Mouse (Mus musculus) neural tube, embryonic 14.5 days (tissue): ENCODE data around the gene Art3. TPM values are rescaled to one million over a fixed set of nuclear protein-coding genes. Genes with fewer than 3 reads are reported as not detected.

Experiments used
- ATAC-seq: fragments of 200-750 bp; cut with Nextera tagmentation; 2 replicates; pipeline ENCODE4 v1.8.0; 2017; ENCODE audit warnings: low read depth, mild to moderate bottlenecking, moderate TSS enrichment, moderate library complexity
- H3K27ac ChIP-seq: fragments of 300-500 bp; sonication (generic); 2 replicates; pipeline ENCODE4 v1.5.1; 2014; ENCODE audit warnings: low read depth, mild to moderate bottlenecking, control low read depth, low read length, moderate library complexity, mixed read lengths
- H3K27me3 ChIP-seq: fragments of 300-500 bp; sonication (generic); 2 replicates; pipeline ENCODE4 v1.6.1; 2014; ENCODE audit warnings: low read length; ENCODE audit not compliant: control insufficient read depth, insufficient read depth
- H3K36me3 ChIP-seq: fragments of 300-500 bp; sonication (generic); 2 replicates; pipeline ENCODE4 v1.6.1; 2014; ENCODE audit warnings: low read length, mixed read lengths; ENCODE audit not compliant: control insufficient read depth, insufficient read depth
- H3K4me1 ChIP-seq: fragments of 300-500 bp; sonication (generic); 2 replicates; pipeline ENCODE4 v1.6.1; 2014; ENCODE audit warnings: low read length; ENCODE audit not compliant: control insufficient read depth, insufficient read depth
- H3K4me2 ChIP-seq: fragments of 300-500 bp; sonication (generic); 2 replicates; pipeline ENCODE4 v1.6.1; 2014; ENCODE audit warnings: mild to moderate bottlenecking, low read depth, low read length, control low read depth
- H3K4me3 ChIP-seq: fragments of 300-500 bp; sonication (generic); 2 replicates; pipeline ENCODE4 v1.5.1; 2014; ENCODE audit warnings: low read depth, low read length, control low read depth, mixed read lengths
- H3K9ac ChIP-seq: fragments of 300-500 bp; sonication (generic); replicated peaks from 2 replicates; pipeline ENCODE4 v1.6.1; 2014; ENCODE audit warnings: low read depth, mild to moderate bottlenecking, control low read depth, low read length, mixed read lengths
- H3K9me3 ChIP-seq: fragments of 300-500 bp; sonication (generic); 2 replicates; pipeline ENCODE4 v1.6.1; 2016; ENCODE audit warnings: low read length; ENCODE audit not compliant: control insufficient read depth
- WGBS: fragments of 180-500 bp; shearing (Covaris S2); extraction: QIAGEN DNeasy Blood & Tissue Kit; methylation state at CpG from one replicate; pipeline ENCODE4 v1.1.7; 2014; 5-methylcytosine and 5-hydroxymethylcytosine counted together
- polyA plus RNA-seq: library from polyadenylated mRNA; unstranded; fragments of >200 nt; fragmentation: Nextera tagmentation; extraction: Ambion mirVana; gene quantifications from 2 replicates; pipeline ENCODE4 v1.2.1, GENCODE M21; 2014

Art3 gene
- polyA plus RNA-seq, 1 experiment from 2014 or later, result 6.0 TPM

DNA sequence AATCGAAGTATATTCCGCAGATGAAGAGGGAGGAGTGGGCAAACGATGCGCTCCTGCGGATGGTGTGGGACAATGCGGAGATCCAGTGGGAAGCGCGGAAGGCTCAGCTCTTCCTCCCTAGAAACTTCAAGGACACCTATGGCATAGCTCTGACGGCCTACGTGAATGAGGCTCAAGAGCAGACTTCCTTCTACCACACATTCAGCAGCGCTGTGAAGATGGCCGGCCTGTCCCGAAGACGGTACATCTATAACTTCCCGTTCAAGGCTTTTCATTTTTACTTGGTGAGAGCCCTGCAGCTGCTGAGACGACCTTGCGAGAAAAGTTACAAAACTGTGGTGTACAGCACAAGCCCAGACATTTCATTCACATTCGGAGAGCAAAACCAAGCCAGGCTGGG is 60.9 kb downstream of the Art3 start:
- no peaks in the 10 kb centered on the region for H3K36me3 ChIP-seq
- no peak overlapping the region for H3K9ac ChIP-seq
- H3K27me3 ChIP-seq, result 0 out of 2 replicates have a peak, but pooled peaks cover 3% of the 10 kb centered on the region
- peak overlapping the region; percentile 23; the same call in 1 of the 2 replicates for H3K4me2 ChIP-seq
- no peak overlapping the region for H3K27ac ChIP-seq
- H3K9me3 ChIP-seq, result no peaks in the 10 kb centered on the region
- ATAC-seq, result no peak
- peak overlapping the region; percentile 3; the same call in 1 of the 2 replicates for H3K4me3 ChIP-seq
- H3K4me1 ChIP-seq, result 0 out of 2 replicates have a peak, but pooled peaks cover 3% of the 10 kb centered on the region
- WGBS, result 55% methylated on average over 18 of the region's 18 CpGs

DNA sequence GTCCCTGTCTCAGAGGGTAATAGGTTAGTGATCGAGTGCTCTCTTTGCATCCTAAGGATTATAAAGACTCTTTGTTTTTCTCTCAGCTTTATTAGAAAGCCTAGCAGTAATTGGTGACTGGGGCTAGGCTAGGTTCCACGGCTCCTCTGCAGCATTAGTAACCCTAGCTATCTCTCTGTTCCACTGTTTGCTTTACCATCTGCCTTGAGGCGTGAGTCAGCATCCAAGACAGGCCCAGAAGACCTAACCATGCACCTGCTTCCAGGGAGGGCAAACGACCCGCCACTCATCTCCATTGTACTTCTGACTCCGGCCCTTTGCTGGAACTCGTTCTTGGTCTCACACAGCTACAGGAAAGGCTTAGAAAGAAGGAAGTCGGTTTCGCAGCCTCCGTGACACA is 62.2 kb downstream of the Art3 start:
- Histone ChIP-seq H3K4me1 (0 out of 2 replicates have a peak, but pooled peaks cover 3% of the 10 kb centered on the region), H3K27ac (no peak overlapping the region), H3K36me3 (no peaks in the 10 kb centered on the region), H3K4me2 (no peak overlapping the region), H3K9me3 (no peaks in the 10 kb centered on the region), H3K27me3 (0 out of 2 replicates have a peak, but pooled peaks cover 3% of the 10 kb centered on the region), H3K4me3 (no peak overlapping the region), H3K9ac (no peak overlapping the region)
- no peak for ATAC-seq
- 68% methylated on average over 10 of the region's 10 CpGs for WGBS

DNA sequence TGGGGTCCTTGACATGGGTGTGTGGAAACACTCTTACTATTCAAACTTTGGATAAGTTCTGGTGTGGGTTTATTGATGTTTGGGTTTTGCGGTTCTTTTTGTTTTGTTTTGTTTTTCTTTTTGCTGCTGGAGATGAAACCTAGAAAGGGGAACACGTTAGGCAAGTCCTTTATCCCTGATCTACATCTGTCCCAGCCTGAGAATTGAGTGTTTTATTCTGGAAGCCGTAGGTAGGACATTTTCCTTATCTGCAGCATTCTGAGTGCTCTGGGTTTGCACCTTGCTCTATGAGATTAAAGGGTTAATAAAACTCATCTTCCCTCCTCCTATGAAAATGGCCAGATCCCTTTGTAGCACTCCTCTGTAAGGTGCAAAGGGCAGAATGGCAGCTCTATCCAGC is 64.1 kb downstream of the Art3 start:
- Histone ChIP-seq H3K4me2 (no peak overlapping the region), H3K9ac (no peak overlapping the region), H3K27ac (no peak overlapping the region), H3K9me3 (no peaks in the 10 kb centered on the region), H3K27me3 (0 out of 2 replicates have a peak, but pooled peaks cover 3% of the 10 kb centered on the region), H3K4me1 (0 out of 2 replicates have a peak, but pooled peaks cover 3% of the 10 kb centered on the region), H3K4me3 (no peak overlapping the region), H3K36me3 (no peaks in the 10 kb centered on the region)
- 85% methylated on average over 3 of the region's 3 CpGs for WGBS
- no peak for ATAC-seq

DNA sequence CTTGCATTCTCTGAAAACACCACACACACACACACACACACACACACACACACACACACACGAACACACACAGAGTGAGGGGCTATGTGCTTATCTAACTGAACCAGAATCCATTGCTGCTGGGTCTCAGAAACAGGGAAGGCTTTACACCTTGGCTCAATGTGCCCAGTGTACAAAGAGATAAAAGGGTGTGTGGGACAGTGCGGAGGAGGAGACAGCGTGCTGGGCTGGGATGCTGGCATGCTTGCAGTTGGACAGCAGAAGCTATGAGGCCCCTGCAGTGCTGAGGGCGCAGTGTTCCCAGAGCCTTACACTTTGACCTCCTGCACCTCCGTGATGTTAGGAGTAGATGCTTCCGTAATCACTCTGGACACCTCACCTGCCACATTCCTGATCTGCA is 64.8 kb downstream of the Art3 start:
- 92% methylated on average over 6 of the region's 6 CpGs for WGBS
- no peak overlapping the region for H3K9ac ChIP-seq
- no peak overlapping the region for H3K27ac ChIP-seq
- 0 out of 2 replicates have a peak, but pooled peaks cover 3% of the 10 kb centered on the region for H3K4me1 ChIP-seq
- no peak for ATAC-seq
- H3K27me3 ChIP-seq, result 0 out of 2 replicates have a peak, but pooled peaks cover 3% of the 10 kb centered on the region
- H3K36me3 ChIP-seq, result no peaks in the 10 kb centered on the region
- no peaks in the 10 kb centered on the region for H3K9me3 ChIP-seq
- no peak overlapping the region for H3K4me2 ChIP-seq
- H3K4me3 ChIP-seq, result no peak overlapping the region

DNA sequence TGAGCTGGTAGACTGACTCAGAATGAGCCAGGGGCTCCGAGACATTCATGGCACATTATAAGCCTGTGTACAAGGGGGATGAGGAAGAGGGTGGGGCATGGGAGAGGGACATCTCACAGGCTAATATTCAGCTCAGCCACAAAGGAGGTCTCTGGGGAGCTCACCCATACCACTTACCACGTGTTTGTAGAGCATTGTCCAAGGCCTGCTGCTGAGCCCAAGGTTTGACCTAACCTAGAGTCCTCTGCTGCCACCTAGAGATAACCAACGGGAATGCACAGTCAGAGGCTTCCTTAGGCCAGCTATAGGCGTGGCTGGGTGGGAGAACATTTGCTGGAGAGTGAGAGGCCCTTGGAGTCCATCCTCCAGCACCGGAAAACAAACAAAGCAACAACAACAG is 66.5 kb downstream of the Art3 start:
- H3K4me1 ChIP-seq, result 0 out of 2 replicates have a peak, but pooled peaks cover under 1% of the 10 kb centered on the region
- no peak overlapping the region for H3K9ac ChIP-seq
- peak; percentile 90 for ATAC-seq
- no peak overlapping the region for H3K4me2 ChIP-seq
- no peaks in the 10 kb centered on the region for H3K9me3 ChIP-seq
- H3K36me3 ChIP-seq, result no peaks in the 10 kb centered on the region
- no peaks in the 10 kb centered on the region for H3K27me3 ChIP-seq
- H3K4me3 ChIP-seq, result no peak overlapping the region
- no peak overlapping the region for H3K27ac ChIP-seq
- WGBS, result 21% methylated on average over 5 of the region's 5 CpGs

DNA sequence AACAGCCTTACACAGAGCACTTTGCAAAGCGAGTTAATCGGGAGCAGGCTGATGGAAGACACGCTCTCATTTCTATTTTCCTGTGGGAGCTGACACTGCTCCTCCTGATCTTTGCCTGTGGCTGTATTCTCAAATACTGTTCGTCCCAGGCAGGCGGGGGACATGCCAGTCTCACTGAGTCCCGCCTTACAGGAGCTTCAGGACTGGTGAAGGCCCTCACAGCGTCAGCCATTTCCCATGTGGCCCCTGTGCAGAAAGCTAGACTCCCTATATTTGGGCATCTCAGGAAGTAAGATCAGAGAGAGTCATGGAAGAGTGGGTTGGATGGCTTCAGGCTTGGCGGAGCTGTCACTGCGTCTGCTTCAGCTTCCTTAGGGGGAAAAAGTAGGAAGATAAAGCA is 71.2 kb downstream of the Art3 start:
- H3K9ac ChIP-seq, result no peak overlapping the region
- H3K9me3 ChIP-seq, result no peaks in the 10 kb centered on the region
- H3K36me3 ChIP-seq, result no peaks in the 10 kb centered on the region
- H3K27me3 ChIP-seq, result no peaks in the 10 kb centered on the region
- no peak overlapping the region for H3K27ac ChIP-seq
- no peak overlapping the region for H3K4me2 ChIP-seq
- WGBS, result 88% methylated on average over 9 of the region's 9 CpGs
- H3K4me1 ChIP-seq, result no peaks in the 10 kb centered on the region
- no peak overlapping the region for H3K4me3 ChIP-seq
- ATAC-seq, result no peak

DNA sequence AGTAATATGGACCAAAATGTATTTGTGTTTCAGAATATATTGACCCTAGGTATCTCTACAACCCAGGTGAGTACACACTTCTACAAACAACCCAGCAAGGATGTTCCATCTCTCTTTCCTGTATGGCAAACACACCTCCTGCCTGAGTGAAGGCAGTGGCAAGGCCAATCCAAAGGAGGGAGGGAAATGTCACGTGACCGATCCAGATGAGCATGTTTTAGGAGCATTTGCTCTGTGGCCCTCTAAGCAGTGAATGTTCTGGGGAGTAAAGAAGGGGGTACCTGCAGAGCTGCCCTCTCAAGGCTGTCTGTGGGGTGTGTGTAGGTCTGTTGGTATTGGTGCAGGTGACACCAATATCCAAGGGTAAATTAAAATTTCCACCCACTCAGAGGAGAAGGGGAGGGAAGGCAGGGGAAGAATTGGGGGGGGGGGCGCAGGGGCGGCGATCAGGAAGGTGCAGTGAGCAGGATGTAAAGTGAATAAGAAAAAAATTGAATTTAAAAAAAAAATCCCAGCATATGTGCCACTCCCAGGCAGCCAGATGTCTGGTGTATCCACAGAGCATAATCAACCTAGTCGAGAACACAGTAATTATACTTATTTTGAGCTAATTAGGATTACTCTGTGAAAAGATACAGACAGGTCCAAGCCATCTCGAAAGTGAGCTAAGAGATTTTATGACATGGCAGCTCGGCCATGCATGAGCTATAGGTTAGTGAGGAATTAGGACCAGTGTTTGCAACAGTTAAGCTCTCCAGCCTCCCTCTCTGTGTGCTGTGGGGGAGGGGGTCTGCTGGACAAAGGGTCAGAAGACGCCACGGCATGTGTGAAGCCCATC is 72.2 kb downstream of the Art3 start:
- no peaks in the 10 kb centered on the region for H3K9me3 ChIP-seq
- no peak overlapping the region for H3K27ac ChIP-seq
- H3K9ac ChIP-seq, result no peak overlapping the region
- no peaks in the 10 kb centered on the region for H3K27me3 ChIP-seq
- no peaks in the 10 kb centered on the region for H3K4me1 ChIP-seq
- 47% methylated on average over 10 of the region's 10 CpGs for WGBS
- no peaks in the 10 kb centered on the region for H3K36me3 ChIP-seq
- no peak overlapping the region for H3K4me3 ChIP-seq
- ATAC-seq, result peak; percentile 44; the same call in 1 of the 2 replicates
- no peak overlapping the region for H3K4me2 ChIP-seq

DNA sequence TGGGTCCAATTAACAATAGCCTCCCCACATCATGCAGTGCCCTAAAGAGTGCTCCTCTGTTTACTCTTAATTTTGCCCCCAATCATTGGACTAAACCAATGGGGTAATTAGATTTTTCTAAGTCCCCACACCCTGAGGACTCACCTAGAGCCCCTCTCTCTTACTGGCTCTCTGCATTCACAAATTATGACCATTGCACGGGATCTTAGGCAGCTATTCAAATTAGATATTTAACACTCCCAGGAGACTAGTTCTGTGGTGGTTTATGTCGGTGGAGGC is 72.7 kb downstream of the Art3 start:
- H3K36me3 ChIP-seq, result no peaks in the 10 kb centered on the region
- no peak for ATAC-seq
- no peak overlapping the region for H3K4me3 ChIP-seq
- no peak overlapping the region for H3K27ac ChIP-seq
- no peaks in the 10 kb centered on the region for H3K9me3 ChIP-seq
- no peaks in the 10 kb centered on the region for H3K4me1 ChIP-seq
- no peak overlapping the region for H3K9ac ChIP-seq
- no peak overlapping the region for H3K4me2 ChIP-seq
- WGBS, result 22% methylated on average over 2 of the region's 2 CpGs
- no peaks in the 10 kb centered on the region for H3K27me3 ChIP-seq

DNA sequence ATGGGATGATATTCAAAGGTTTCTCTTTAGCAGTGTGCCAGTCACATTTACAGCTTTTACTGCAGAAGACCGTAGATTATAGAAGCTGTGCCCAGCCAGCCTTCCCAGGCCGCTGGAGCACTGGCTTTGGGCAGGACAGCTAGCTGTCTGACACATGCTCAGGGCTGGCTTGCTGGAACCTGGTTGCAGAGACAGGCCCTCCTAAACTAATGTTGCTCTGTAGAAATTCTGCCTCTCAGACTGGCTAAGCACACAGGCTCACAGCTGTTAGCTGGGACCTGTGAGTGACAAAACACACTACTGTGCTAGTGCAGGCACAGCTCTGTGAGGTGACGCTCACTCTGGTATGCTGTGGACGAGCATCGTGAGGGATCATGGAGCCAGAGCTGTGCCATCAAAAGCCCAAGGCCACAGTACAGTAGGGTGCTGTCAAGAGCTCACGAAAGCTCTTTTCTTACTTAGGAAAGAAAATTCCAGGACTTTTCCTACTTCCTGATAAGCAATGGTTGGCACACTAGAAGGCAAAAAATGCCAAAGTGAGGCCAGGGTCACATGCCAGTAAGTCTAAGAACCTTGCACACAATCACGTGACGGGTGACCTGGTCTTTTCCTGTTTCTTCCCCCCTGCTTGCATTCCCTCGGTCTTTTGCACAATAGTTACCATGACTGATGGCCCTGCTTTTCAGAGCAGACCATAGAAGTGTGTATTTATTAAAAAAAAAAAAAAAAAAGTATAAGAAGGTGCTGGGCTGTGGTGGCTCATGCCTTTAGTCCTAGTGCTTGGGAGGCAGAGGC is 77.9 kb downstream of the Art3 start:
- H3K36me3 ChIP-seq, result peaks cover 6% of the 10 kb centered on the region; the same call in 1 of the 2 replicates
- H3K9ac ChIP-seq, result no peak overlapping the region
- no peak overlapping the region for H3K4me3 ChIP-seq
- WGBS, result 84% methylated on average over 9 of the region's 9 CpGs
- H3K27me3 ChIP-seq, result no peaks in the 10 kb centered on the region
- no peaks in the 10 kb centered on the region for H3K4me1 ChIP-seq
- H3K9me3 ChIP-seq, result no peaks in the 10 kb centered on the region
- no peak overlapping the region for H3K4me2 ChIP-seq
- no peak overlapping the region for H3K27ac ChIP-seq
- no peak for ATAC-seq
